Mouse (Mus musculus): ENCODE measurements at regions not wholly inside any gene's neighbourhood (a gene's known extent, or its start where the extent isn't known, plus 50 kb on each side); places are given as distances from the start of the nearest gene placed in this dataset.

DNA sequence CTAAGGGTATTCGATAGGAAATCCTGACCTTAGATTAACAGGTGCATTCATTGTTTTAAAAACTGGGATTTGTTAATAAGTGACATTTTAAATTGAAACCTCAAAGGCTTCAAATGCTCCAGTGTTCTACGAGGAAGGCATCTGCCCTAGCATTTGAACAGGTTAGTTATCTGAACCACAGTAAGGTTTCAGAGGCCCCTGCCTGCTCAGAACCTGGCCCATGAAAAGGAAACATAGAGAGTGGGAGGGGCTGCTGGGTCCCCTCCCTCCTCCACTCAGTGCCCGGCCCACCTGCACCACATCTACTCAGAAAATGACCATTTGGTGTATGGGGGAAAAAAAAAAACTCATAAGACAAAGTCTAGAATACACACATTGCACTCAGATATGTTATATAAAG, 220.4 kb downstream of the Mef2c start:
- Histone ChIP-seq H3K9ac (ENCODE audit: control insufficient read depth, low read depth, low read length, poor library complexity, severe bottlenecking) (no peak overlapping the region), H3K36me3 (ENCODE audit: control insufficient read depth in 1 of 2, insufficient read depth in 2 of 2, low read length in 2 of 2) (peaks cover 0 to 2% of the 10 kb centered on the region in 2 experiments; a peak in 1 of 4 replicates), H3K27ac (ENCODE audit: control insufficient read depth, low read depth, low read length) (no peak overlapping the region), H3K4me3 (ENCODE audit: control insufficient read depth in 1 of 2, insufficient read depth in 1 of 2, low read depth in 2 of 2, low read length in 2 of 2) (no peak overlapping the region), H3K79me2 (ENCODE audit: control insufficient read depth, insufficient read depth, low read length, poor library complexity) (no peaks in the 10 kb centered on the region; the same call in 1 of the 2 replicates), H3K27me3 (ENCODE audit: control insufficient read depth in 1 of 2, insufficient read depth in 2 of 2, low read length in 2 of 2) (no peaks in the 10 kb centered on the region), H3K4me1 (ENCODE audit: control insufficient read depth in 1 of 2, insufficient read depth in 2 of 2, low read length in 2 of 2) (peaks cover 2 to 4% of the 10 kb centered on the region in 2 experiments; a peak in 2 of 4 replicates), H3K9me3 (replicated peaks; ENCODE audit: insufficient read depth, low read length) (no peaks in the 10 kb centered on the region)
- TF ChIP-seq CHD1 (IDR thresholded peaks at IDR 0.05; ENCODE audit: low read depth, low read length) (no peak), E2F4 (IDR thresholded peaks at IDR 0.05; ENCODE audit: borderline replicate concordance, low read depth, low read length) (no peak), KAT2A (conservative IDR thresholded peaks at IDR 0.05; ENCODE audit: low read depth, low read length) (no peak), GABPA (IDR thresholded peaks at IDR 0.05; ENCODE audit: low read depth, low read length) (no peak), ZNF384 (IDR thresholded peaks at IDR 0.05; ENCODE audit: low read depth, low read length) (no peak), TCF12 (IDR thresholded peaks at IDR 0.05; ENCODE audit: low read depth, low read length) (no peak), ETS1 (IDR thresholded peaks at IDR 0.05; ENCODE audit: low read depth, low read length) (no peak), ZC3H11A (IDR thresholded peaks at IDR 0.05; ENCODE audit: low read depth, low read length) (no peak), MYC (IDR thresholded peaks at IDR 0.05; ENCODE audit: low read depth, low read length) (no peak), HCFC1 (IDR thresholded peaks at IDR 0.05; ENCODE audit: low read depth, low read length) (no peak), NRF1 (IDR thresholded peaks at IDR 0.05; ENCODE audit: insufficient read depth, low read depth, low read length, poor library complexity, severe bottlenecking) (no peak), ZMIZ1 (IDR thresholded peaks at IDR 0.05; ENCODE audit: low read depth, low read length) (no peak), JUND (IDR thresholded peaks at IDR 0.05; ENCODE audit: low read depth, low read length) (no peak)
- DNase-seq (ENCODE audit: low read depth, low spot score), result no peak

DNA sequence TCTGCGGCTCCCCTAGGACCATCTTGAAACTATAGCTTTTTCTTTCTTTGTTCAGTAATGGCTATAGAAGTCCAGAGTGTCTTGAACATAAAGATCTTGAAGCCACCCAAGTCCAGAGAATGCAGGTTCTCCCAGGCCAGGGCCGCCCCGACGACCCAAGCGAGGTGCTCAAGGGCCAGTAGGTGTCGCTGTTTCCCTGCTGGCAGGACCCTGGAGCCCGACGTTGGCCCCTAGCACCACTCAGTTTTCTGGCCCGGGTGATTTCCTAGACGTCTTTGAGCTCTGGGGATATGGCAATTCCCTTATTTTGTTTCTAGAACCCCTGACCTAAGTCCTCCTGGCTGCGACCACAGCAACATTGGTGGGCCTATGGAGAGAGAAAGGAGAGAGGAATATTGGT, 221.2 kb downstream of the Mef2c start:
- H3K4me1 ChIP-seq (ENCODE audit: control insufficient read depth in 1 of 2, insufficient read depth in 2 of 2, low read length in 2 of 2), result peaks cover 2 to 4% of the 10 kb centered on the region in 2 experiments; a peak in 2 of 4 replicates
- peak overlapping the region; percentile 47 for H3K9ac ChIP-seq (ENCODE audit: control insufficient read depth, low read depth, low read length, poor library complexity, severe bottlenecking)
- peaks cover 2% of the 10 kb centered on the region; the same call in 1 of the 2 replicates for H3K79me2 ChIP-seq (ENCODE audit: control insufficient read depth, insufficient read depth, low read length, poor library complexity)
- H3K27me3 ChIP-seq (ENCODE audit: control insufficient read depth in 1 of 2, insufficient read depth in 2 of 2, low read length in 2 of 2), result no peaks in the 10 kb centered on the region
- H3K36me3 ChIP-seq (ENCODE audit: control insufficient read depth in 1 of 2, insufficient read depth in 2 of 2, low read length in 2 of 2), result peaks cover 0 to 2% of the 10 kb centered on the region in 2 experiments; a peak in 1 of 4 replicates
- peak; percentile 85 for DNase-seq (ENCODE audit: low read depth, low spot score)
- peak overlapping the region; percentile 47 to 84 for H3K4me3 ChIP-seq (ENCODE audit: control insufficient read depth in 1 of 2, insufficient read depth in 1 of 2, low read depth in 2 of 2, low read length in 2 of 2)
- no peak overlapping the region for H3K27ac ChIP-seq (ENCODE audit: control insufficient read depth, low read depth, low read length)
- no peaks in the 10 kb centered on the region for H3K9me3 ChIP-seq (replicated peaks; ENCODE audit: insufficient read depth, low read length)
- TF ChIP-seq MEF2A (IDR thresholded peaks at IDR 0.05; ENCODE audit: extremely low read depth, insufficient replicate concordance, low read depth, low read length, poor library complexity, severe bottlenecking) (no peak), ZC3H11A (IDR thresholded peaks at IDR 0.05; ENCODE audit: low read depth, low read length) (peak; percentile 92), POLR2A (IDR thresholded peaks at IDR 0.05; ENCODE audit: control insufficient read depth in 1 of 2, insufficient read depth in 1 of 2, low read depth in 1 of 2, low read length in 2 of 2, poor library complexity in 1 of 2) (no peak), ETS1 (IDR thresholded peaks at IDR 0.05; ENCODE audit: low read depth, low read length) (no peak), ZNF384 (IDR thresholded peaks at IDR 0.05; ENCODE audit: low read depth, low read length) (no peak), POLR2AphosphoS5 (IDR thresholded peaks at IDR 0.05; ENCODE audit: borderline replicate concordance, low read depth, low read length) (no peak), E2F4 (IDR thresholded peaks at IDR 0.05; ENCODE audit: borderline replicate concordance, low read depth, low read length) (no peak), EP300 (IDR thresholded peaks at IDR 0.05; ENCODE audit: low read depth in 1 of 2, low read length in 2 of 2) (no peak), JUND (IDR thresholded peaks at IDR 0.05; ENCODE audit: low read depth, low read length) (no peak), ZMIZ1 (IDR thresholded peaks at IDR 0.05; ENCODE audit: low read depth, low read length) (no peak), MAX (IDR thresholded peaks at IDR 0.05; ENCODE audit: low read length) (no peak), HCFC1 (IDR thresholded peaks at IDR 0.05; ENCODE audit: low read depth, low read length) (no peak), TCF12 (IDR thresholded peaks at IDR 0.05; ENCODE audit: low read depth, low read length) (no peak), NELFE (IDR thresholded peaks at IDR 0.05; ENCODE audit: low read depth, low read length) (no peak), CTCF (IDR thresholded peaks at IDR 0.05 in 2 of 3, conservative IDR thresholded peaks at IDR 0.05 in 1 of 3; ENCODE audit: control insufficient read depth in 1 of 3, insufficient read depth in 1 of 3, low read depth in 2 of 3, low read length in 3 of 3, poor library complexity in 1 of 3, severe bottlenecking in 1 of 3) (peak; percentile 80 to 99 (median 95)), MXI1 (IDR thresholded peaks at IDR 0.05; ENCODE audit: low read depth, low read length) (no peak), TAL1 (IDR thresholded peaks at IDR 0.05; ENCODE audit: low read length) (no peak), BHLHE40 (IDR thresholded peaks at IDR 0.05; ENCODE audit: borderline replicate concordance, low read depth, low read length) (no peak), UBTF (IDR thresholded peaks at IDR 0.05; ENCODE audit: borderline replicate concordance, insufficient read depth, low read depth, low read length) (no peak), CHD2 (IDR thresholded peaks at IDR 0.05; ENCODE audit: low read length) (no peak), ELF1 (IDR thresholded peaks at IDR 0.05; ENCODE audit: low read depth, low read length) (no peak), MAZ (IDR thresholded peaks at IDR 0.05; ENCODE audit: low read depth, low read length) (peak; percentile 42; the same call in 1 of the 2 replicates), TBP (IDR thresholded peaks at IDR 0.05; ENCODE audit: low read depth, low read length) (no peak), CHD1 (IDR thresholded peaks at IDR 0.05; ENCODE audit: low read depth, low read length) (no peak), MYB (IDR thresholded peaks at IDR 0.05; ENCODE audit: low read depth, low read length) (no peak), POLR2AphosphoS2 (IDR thresholded peaks at IDR 0.05; ENCODE audit: low read length) (no peak)
